Mouse (Mus musculus) cerebellum, adult 11-12 months (tissue): Measurements from ENCODE around the gene Obox6.

Experiments used
- DNase-seq: peaks from one replicate; pipeline ENCODE4 v3.0.0; 2022

Obox6 gene

DNA sequence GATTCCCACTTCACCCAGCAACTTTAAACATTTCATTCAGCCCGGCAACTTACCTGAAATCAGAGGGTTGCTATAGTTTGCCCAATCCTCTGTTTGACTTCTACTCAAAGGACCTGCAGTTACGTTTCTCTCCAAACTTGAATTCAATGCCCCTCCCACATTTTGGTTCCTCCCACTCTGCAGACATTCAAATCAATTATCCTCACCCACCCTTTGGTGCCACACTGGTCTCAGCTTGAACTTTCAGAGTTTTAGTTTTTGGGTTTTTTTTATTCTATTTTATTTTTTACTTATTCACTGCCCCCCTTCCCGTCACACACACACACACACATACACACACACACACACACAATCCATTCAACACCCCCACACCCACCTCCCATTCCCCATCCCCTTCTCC lies at the start of gene Obox6:
Obox6 (minus strand) TSS at position 101 of the 400 bp plus-strand sequence.
- no peak for DNase-seq

DNA sequence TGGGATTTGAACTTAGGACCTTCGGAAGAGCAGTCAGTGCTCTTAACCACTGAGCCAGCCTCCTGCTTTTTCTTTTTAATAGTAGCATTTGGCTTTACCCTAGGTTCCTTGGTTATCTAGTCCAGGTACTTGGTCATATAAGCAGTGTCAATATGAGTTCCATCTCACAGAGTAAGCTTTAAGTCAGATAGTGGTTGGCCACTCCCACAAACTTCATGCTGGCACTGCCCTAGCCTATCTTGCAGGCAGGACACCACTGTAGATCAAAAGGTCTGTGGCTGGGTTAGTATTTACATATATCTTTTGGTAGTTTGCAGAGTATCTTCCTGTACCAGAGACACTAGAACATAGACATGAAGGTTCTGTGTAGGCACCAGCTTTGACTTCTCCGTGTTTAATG lies 44.6 kb upstream of the Obox6 start:
- DNase-seq, result no peak

DNA sequence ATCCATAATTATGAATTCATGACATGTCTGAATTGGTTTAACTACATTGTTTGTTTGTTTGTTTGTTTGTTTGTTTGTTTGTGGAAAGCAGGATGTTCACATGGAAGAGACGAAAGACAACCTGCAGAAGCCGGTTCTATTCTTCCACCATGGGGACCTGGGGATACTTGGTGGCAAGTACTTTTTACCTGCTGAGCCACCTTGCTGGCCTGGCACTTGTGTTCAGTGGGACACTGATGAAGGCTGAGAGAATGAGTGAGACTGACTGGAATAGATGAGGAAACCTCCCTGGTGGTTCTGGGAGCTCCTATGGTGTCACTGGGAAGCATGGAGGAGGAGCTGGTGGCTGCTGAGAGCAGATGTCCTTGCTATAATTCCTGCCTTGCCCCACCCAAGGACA lies 42.8 kb upstream of the Obox6 start, which contains the start of gene Crxos:
Crxos (plus strand) TSS at position 301 of the 400 bp plus-strand sequence.
- DNase-seq, result no peak

DNA sequence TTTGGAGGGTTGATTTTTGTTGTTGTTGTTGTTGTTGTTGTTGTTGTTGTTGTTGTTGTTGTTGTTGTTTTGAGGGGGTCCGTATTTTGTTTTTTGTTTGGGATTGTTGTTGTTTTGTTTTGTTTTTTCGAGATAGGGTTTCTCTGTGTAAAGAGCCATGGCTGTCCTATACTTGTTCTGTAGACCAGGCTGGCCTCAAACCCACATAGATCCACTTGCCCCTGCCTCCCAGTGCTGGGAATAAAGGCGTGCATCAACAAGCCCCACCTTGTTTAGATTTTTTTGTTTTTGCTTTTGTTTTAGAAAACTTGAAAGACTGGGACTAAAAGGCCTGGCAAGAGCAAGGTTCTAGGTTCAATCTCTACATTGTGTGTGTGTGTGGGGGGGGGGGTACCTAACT lies 42.4 kb upstream of the Obox6 start:
- no peak for DNase-seq

DNA sequence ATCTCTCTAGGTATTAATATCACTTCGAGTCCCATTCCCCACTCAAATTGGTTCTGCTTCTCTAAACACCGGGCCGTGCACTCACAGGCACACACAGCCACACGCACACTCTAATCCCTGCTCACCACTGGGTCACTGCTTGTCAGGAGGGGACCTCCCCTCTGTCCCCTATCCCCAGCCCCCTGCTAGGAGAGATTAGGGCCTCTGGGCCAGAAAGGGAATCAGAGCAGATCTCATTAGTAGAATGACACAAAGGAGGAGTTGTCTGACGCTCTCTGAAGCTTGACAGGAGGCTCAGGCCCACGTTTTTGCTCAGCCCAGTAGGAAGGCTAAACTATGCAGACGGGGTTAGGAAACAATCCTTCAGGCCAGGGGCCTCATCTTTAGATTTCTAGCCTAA lies 41.9 kb upstream of the Obox6 start:
- no peak for DNase-seq

DNA sequence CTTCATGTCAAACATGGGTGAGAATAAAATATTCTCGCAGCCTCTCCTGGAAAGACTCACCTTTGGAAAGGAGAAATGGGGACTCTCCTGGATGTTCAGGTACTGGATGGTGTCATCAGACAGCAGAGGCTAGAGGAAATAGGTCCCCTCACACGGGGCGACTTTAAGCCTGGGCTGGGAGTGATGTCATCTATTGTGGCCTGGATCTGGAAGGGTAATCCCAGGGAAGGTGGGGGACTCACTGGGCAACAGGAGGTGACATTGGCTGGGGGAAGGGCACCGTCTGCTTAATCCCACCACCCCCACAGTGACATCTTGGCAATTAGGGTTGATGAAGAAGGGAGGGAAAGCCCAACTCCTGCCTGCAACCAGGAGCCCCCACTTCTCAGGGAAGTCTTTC lies 40.3 kb upstream of the Obox6 start, which contains the start of gene Crx:
Crx (minus strand) TSS at position 213 of the 400 bp plus-strand sequence.
- DNase-seq, result no peak

DNA sequence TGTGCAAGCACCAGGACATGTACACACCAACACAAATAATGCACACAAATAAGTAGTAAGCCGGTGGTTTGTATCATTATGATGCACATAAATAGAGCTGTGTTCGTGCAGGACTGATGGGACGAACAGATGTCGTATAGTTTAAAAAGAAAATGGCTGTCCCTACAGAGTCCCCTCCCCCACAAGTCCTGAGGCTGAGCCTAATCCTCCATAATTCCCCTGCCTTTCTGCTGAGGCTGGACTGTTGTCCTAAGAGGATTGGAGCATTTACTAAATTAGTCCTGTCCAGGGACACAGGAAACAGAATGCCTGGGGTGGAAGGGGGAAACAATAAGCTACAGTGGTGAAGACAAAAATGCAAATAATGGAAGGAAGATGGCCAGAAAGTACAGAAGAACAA lies 24.6 kb upstream of the Obox6 start:
- DNase-seq, result no peak

DNA sequence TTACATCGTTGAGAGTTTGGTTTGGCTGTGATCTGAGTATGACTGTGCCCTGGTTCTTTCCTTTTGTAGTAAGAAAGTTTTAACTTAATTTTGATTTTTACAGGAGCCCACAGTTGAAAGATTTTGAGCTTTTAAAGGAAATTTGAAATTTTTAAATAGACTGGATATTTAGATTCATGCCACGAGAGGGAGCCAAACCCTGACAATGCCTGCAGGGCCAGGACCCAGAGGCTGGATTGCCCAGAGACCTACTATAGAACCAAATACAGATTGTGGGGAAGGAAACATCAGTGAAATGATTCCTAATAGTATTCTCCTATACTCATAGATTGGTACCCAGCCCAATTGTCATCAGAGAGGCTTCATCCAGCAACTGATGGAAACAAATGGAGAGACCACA lies 20.2 kb upstream of the Obox6 start:
- no peak for DNase-seq
